Mouse (Mus musculus): ENCODE results near the gene Ttc21a.

DNA sequence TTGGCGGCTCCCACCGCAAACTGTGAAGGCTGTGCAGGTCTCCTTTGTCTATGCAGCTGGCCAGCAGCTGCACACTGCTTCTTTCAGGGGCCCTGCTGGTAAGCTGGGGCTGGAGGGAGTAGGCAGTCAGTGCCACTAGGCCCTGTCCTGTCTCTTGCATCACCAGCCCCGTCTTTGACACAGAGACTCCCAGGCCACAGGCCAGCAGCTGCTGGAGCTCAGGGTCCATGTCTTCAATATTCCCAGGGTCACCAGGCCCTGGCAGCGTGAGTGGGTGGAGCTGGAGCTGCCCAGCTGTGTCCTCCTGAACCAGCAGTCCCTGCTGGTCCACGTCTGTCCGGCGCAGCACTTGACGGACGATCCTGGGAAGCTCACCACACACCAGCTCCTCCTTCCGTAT lies 79.5 kb downstream of the Ttc21a start:
- TF ChIP-seq POLR2A (IDR thresholded peaks at IDR 0.05; ENCODE audit: borderline replicate concordance, insufficient read depth, low read length) (no peak), CTCF (IDR thresholded peaks at IDR 0.05; ENCODE audit: borderline replicate concordance, insufficient read depth, low read depth, low read length) (no peak)

Data from cerebellum, adult 2 months (tissue).